Mouse (Mus musculus) lung, postnatal 0 days (tissue): ENCODE measurements around the gene Prkcq.

Source experiments
- CTCF ChIP-seq: IDR thresholded peaks from 2 replicates; pipeline ENCODE4 v1.5.1; 2016; ENCODE audit warnings: antibody characterized with exemption, mild to moderate bottlenecking
- EP300 ChIP-seq: IDR thresholded peaks from 2 replicates; pipeline ENCODE4 v1.6.1; 2016; ENCODE audit warnings: antibody characterized with exemption, mild to moderate bottlenecking, control low read depth

GRCm38 (mm10) chr2:11336320-11336719 lies 164.4 kb downstream of the Prkcq start:
- TF ChIP-seq CTCF (no peak), EP300 (no peak)
